Mouse (Mus musculus): ENCODE data around the gene Rpl18a.

DNA sequence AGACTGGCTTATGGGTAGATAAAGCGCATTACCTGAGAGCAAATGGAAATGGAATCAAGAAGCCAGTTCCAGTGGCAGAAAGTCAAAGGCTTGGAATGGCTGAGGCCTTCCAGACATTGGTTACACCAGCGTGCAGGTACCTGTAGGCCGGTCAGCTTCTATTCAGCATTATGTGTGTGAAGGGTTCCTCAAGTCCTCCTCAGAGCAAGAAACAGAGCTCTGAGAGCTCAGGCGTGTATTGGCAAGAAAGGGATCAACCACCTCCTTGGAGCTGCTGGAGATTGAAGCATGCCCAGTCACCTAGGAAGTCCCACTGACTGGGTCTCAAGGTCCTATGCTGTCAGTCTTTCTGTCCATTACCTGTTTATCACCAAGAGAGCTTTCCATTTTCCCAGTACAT, 28.5 kb upstream of the Rpl18a start:
- no peak for TF ChIP-seq CTCF (IDR thresholded peaks at IDR 0.05; ENCODE audit: insufficient read depth, low read length)
- TF ChIP-seq POLR2A (IDR thresholded peaks at IDR 0.05; ENCODE audit: borderline replicate concordance, extremely low read depth, low read depth, low read length) = no peak

All from lung, adult 2 months (tissue).